Mouse (Mus musculus) kidney, adult 2 months (tissue): ENCODE measurements around the gene Tecpr2. TPM values are rescaled to one million over a fixed set of nuclear protein-coding genes. Genes with fewer than 3 reads are reported as not detected.

ENCODE experiments used
- DNase-seq: peaks from one replicate; pipeline ENCODE4 v3.0.0; 2021
- H3K27ac ChIP-seq: fragments of 200-500 bp; 2 replicates; pipeline ENCODE4 v1.5.1; 2012; ENCODE audit warnings: low read depth, low read length, control low read depth, inconsistent platforms; ENCODE audit not compliant: insufficient read depth
- H3K27me3 ChIP-seq: fragments of 200-500 bp; replicated peaks from 2 replicates; pipeline ENCODE4 v1.6.1; 2012; ENCODE audit warnings: mild to moderate bottlenecking, moderate library complexity, low read length, inconsistent platforms; ENCODE audit not compliant: control insufficient read depth, insufficient read depth
- H3K36me3 ChIP-seq: fragments of 200-500 bp; 2 replicates; pipeline ENCODE4 v1.6.1; 2012; ENCODE audit warnings: mild to moderate bottlenecking, moderate library complexity, low read length, inconsistent platforms; ENCODE audit not compliant: control insufficient read depth, insufficient read depth
- H3K4me1 ChIP-seq: fragments of 200-500 bp; 2 replicates; pipeline ENCODE4 v1.6.1; 2011; ENCODE audit warnings: low read length; ENCODE audit not compliant: control insufficient read depth, insufficient read depth
- H3K4me3 ChIP-seq: fragments of 200-500 bp; 2 replicates; pipeline ENCODE4 v1.5.1; 2011; ENCODE audit warnings: mild to moderate bottlenecking, low read depth, low read length, control low read depth; ENCODE audit not compliant: insufficient read depth
- CTCF ChIP-seq: fragments of 200-500 bp; conservative IDR thresholded peaks from 2 replicates; pipeline ENCODE4 v1.5.1; 2011; ENCODE audit warnings: low read depth, mild to moderate bottlenecking, control low read depth, low read length, moderate library complexity, mixed read lengths; ENCODE audit not compliant: insufficient read depth, insufficient read length
- POLR2A ChIP-seq: fragments of 200-500 bp; IDR thresholded peaks from one replicate; pipeline ENCODE4 v1.6.1; 2011; ENCODE audit warnings: low read depth, low read length, control low read depth
- WGBS: fragments of 180-500 bp; shearing (Covaris S2); methylation state at CpG from one replicate; pipeline ENCODE4 v1.1.7; 2018; 5-methylcytosine and 5-hydroxymethylcytosine counted together
- polyA plus RNA-seq: library from polyadenylated mRNA; depleted of rRNA; stranded (reverse); fragments of >200 nt; gene quantifications from 2 replicates; pipeline ENCODE4 v1.2.3, GENCODE M21; 2012

Tecpr2 gene
- polyA plus RNA-seq, 1 experiment, result 4.3 TPM

DNA sequence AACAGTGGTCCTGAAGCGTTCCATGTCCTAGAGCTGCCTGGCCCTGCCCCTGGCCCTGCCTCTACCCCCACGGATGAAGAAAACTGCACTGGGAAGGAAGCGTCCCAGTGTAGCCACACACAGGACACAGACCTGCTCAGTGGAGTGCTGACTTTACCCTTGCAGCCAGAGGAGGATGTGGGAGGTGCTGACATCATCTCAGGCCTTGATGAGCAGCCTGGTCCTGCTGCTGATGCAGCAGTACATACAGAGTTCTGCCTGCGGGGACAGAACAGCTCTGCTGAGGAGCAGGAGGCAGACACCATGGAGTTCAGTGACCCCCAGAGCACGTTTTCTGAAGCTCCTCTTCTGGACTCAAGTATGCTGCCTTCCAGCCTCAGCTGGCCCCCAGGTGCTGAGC lies 43.8 kb downstream of the Tecpr2 start:
- H3K4me3 ChIP-seq, result no peak overlapping the region
- no peaks in the 10 kb centered on the region for H3K36me3 ChIP-seq
- TF ChIP-seq CTCF (no peak), POLR2A (no peak)
- H3K27ac ChIP-seq, result no peak overlapping the region
- H3K27me3 ChIP-seq, result no peaks in the 10 kb centered on the region
- WGBS, result 56% methylated on average over 5 of the region's 5 CpGs
- no peak for DNase-seq
- H3K4me1 ChIP-seq, result no peaks in the 10 kb centered on the region

DNA sequence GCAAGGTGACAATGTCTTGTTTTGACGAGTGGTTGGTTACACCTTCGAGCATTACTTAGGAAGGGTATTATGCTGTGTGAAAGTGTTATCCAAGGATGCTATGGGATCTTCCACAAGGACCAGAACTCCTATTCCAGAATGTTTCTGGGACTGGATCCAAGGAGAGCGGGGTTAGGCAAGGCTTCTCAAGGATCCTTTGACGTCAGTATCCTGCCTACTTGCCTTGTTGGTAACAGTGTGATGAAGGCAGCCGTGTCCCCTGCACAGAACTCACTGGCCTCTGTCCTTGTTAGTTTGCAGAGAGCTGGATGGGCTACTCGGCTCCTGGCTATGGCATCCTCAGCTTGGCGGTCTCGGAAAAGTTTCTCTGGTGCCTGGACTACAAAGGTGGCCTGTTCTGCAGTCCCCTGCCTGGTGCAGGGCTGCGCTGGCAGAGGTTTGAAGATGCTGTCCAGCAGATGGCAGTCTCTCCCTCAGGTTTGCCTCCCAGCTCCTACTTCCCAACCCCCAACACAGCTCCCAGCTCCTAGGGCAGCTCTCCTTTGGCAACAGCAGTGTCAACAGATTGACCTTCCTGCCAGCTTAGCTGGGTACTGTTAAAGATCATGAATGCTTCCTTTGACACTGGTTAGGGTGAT lies 47.0 kb downstream of the Tecpr2 start:
- WGBS, result 61% methylated on average over 9 of the region's 9 CpGs
- no peaks in the 10 kb centered on the region for H3K36me3 ChIP-seq

DNA sequence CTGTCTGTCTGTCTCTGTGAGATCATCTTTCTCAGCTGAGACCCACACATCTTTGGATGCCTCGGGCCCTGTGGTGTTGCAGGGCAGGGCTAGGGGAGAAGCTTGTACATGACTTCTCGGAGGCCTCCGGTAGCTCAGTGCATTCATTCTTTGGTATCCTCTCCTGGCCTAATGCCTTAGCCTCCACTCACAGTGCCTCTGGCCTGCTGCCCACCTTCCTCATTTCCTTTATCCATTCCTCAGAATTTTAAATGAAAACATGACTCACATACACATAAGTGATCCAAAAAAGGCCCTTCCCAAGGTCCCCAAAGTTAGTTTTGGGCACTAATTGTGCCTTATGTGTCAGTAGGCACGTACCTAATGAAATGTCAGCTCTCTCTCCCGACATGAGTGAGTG lies 48.4 kb downstream of the Tecpr2 start:
- no peaks in the 10 kb centered on the region for H3K36me3 ChIP-seq
- no peaks in the 10 kb centered on the region for H3K27me3 ChIP-seq
- DNase-seq, result no peak
- WGBS, result 88% methylated on average over 5 of the region's 5 CpGs
- no peak overlapping the region for H3K27ac ChIP-seq
- no peaks in the 10 kb centered on the region for H3K4me1 ChIP-seq
- no peak overlapping the region for H3K4me3 ChIP-seq
- TF ChIP-seq CTCF, result no peak
- no peak for TF ChIP-seq POLR2A

More for the DNA sequence above, 47.0 kb downstream of the Tecpr2 start:
- no peak overlapping the region for H3K27ac ChIP-seq
- no peak overlapping the region for H3K4me3 ChIP-seq
- TF ChIP-seq POLR2A, result no peak
- peak; percentile 96 for TF ChIP-seq CTCF
- H3K27me3 ChIP-seq, result no peaks in the 10 kb centered on the region
- peak; percentile 87 for DNase-seq
- no peaks in the 10 kb centered on the region for H3K4me1 ChIP-seq

DNA sequence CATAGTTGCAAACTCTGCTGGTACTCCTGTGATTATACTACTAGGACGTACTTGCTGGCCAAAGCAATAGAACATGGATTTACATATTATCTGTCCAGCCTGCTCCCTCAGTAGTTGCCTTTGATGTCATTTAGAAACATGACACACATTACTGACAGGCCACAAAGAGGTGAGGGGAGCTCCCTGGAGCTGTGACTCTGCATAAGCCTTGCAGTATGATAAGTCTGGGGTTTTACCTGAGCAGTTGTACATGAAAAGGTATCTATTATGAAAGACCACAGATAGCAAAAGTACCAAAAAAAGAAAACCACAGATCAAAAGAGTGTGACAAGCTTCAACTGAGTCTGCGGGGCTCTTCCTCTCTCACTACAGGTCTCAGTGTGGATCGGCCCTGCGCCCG lies 50.3 kb downstream of the Tecpr2 start:
- no peaks in the 10 kb centered on the region for H3K27me3 ChIP-seq
- WGBS, result 98% methylated on average over 5 of the region's 5 CpGs
- H3K4me1 ChIP-seq, result no peaks in the 10 kb centered on the region
- no peak overlapping the region for H3K4me3 ChIP-seq
- TF ChIP-seq POLR2A (no peak), CTCF (no peak)
- DNase-seq, result no peak
- no peak overlapping the region for H3K27ac ChIP-seq
- no peaks in the 10 kb centered on the region for H3K36me3 ChIP-seq

DNA sequence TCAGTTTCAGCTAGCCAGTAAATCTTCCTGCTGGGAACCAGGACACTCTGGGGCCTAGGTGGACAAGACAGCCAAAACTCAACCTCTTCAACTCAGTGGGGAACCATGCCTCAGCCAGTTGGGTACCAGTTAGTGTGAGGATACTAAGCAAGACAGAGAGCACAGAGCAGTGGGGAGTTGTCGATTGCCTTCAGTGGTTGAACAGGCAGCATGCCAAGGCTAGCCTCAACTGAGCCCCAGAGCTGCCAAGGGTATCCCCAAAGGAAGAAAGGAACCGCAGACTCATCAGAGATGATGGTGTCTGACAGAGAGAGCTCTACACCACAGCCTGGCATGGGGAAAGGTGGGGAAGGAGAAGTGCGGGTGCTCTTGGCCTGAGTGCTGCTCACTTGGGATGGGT lies 51.8 kb downstream of the Tecpr2 start:
- Histone ChIP-seq H3K27me3 (no peaks in the 10 kb centered on the region), H3K27ac (no peak overlapping the region), H3K4me3 (no peak overlapping the region), H3K36me3 (no peaks in the 10 kb centered on the region), H3K4me1 (no peaks in the 10 kb centered on the region)
- no peak for TF ChIP-seq POLR2A
- TF ChIP-seq CTCF, result no peak
- 91% methylated on average over 3 of the region's 3 CpGs for WGBS
- no peak for DNase-seq

DNA sequence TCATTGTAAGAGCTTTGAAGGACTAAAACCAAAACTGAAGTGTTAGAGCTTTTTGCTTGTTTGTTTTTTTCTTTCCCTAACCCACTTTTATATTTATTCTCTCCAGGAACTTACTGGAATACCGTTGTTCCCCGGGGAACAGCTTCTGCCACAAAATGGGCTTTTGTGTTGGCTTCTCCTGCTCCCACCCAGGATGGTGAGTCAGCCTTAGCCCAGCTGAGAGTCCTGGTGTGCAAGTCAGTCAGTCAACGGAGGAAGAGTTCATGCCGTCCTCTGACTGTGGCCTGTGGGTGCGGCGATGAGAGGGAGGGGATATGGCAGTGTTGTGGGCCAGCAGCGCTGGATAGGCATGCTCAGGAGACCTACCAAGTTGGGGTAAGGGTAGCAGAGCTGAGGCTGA lies 57.2 kb downstream of the Tecpr2 start:
- no peak overlapping the region for H3K27ac ChIP-seq

DNA sequence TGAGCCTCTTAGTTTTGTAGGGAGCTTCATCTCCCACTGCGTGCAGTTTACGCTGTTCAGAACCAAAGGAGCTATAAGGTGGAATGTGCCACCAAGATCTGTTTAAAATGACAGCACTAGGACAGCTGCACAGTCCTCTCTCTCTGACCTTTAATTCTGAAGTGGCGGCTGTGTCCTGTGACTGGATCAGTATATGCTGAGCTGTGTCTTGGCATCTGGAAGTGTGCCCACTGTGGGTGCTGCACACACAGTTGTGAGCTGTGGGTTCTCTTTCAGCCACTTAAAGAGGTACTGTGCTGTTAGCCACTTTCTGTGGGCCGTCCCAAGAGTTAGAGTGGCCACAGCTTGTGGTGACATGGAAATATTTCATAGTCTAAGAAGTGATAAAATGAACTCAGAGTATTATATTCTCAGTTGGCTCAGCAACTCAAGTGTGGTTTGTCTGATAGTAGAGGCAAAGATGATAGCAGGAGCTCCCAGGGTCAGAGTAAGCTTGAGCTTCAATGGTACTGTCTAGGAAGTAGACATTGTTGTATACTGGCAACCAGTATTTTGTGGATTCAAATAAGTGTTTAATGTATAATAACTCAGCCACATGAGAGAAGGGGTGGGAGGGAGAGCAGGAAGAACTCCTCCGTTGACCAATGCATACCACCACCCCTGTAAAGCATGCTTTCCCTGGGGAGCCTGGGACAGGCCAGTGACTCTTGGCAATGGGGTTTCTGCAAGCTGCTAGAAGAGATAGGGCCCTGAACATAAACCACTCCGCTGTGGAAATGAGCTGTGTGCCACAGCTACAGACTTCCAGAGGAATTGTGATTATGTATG lies 59.2 kb downstream of the Tecpr2 start:
- TF ChIP-seq POLR2A, result no peak
- DNase-seq, result no peak
- H3K27ac ChIP-seq, result no peak overlapping the region
- no peaks in the 10 kb centered on the region for H3K27me3 ChIP-seq
- H3K4me1 ChIP-seq, result no peaks in the 10 kb centered on the region
- no peak overlapping the region for H3K4me3 ChIP-seq
- H3K36me3 ChIP-seq, result 0 out of 2 replicates have a peak, but pooled peaks cover 2% of the 10 kb centered on the region
- WGBS, result 94% methylated on average over 6 of the region's 6 CpGs

More for the DNA sequence above, 57.2 kb downstream of the Tecpr2 start:
- no peaks in the 10 kb centered on the region for H3K27me3 ChIP-seq
- WGBS, result 83% methylated on average over 7 of the region's 7 CpGs
- no peak overlapping the region for H3K4me3 ChIP-seq
- TF ChIP-seq POLR2A (no peak), CTCF (no peak)
- DNase-seq, result no peak
- H3K36me3 ChIP-seq, result 0 out of 2 replicates have a peak, but pooled peaks cover 2% of the 10 kb centered on the region
- H3K4me1 ChIP-seq, result no peaks in the 10 kb centered on the region
